Mouse (Mus musculus): ENCODE data around the gene Synpr. TPM values are rescaled to one million over a fixed set of nuclear protein-coding genes. Genes with fewer than 3 reads are reported as not detected.
A peak's percentile ranks its signal among the peaks of the same experiment; 100 is the strongest.

The Synpr gene
- polyA plus RNA-seq, 1 experiment from 2014 or later = 2.0 TPM

DNA sequence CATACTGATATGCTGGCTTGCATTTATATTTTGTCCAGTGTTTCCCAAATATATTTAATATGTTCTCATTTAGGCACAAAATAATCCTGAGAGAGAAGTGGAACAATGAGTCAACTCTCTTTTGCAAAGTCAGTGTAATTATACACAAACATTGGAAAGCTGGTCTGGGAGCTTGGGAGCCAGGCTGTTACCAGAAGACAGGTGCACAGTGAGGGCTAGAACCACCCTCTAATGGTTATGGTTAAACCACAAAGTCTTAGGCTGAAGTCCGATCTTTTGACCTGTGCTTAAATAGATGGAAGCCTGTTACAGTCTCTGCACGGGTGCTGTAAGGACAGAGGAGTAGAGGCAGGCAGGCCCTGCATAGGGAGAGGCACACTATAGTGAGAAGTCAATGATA is 283.4 kb downstream of the Synpr start:
- H3K9ac ChIP-seq = no peak overlapping the region
- H3K27me3 ChIP-seq = no peaks in the 10 kb centered on the region
- no peak overlapping the region for H3K27ac ChIP-seq
- no peak overlapping the region for H3K4me2 ChIP-seq
- no peaks in the 10 kb centered on the region for H3K36me3 ChIP-seq
- 85% methylated on average over 2 of the region's 2 CpGs for WGBS
- no peaks in the 10 kb centered on the region for H3K4me1 ChIP-seq
- no peak for ATAC-seq (replicated peaks; ENCODE audit: low FRiP score)
- no peak overlapping the region for H3K4me3 ChIP-seq (replicated peaks)
- H3K9me3 ChIP-seq (replicated peaks) = no peaks in the 10 kb centered on the region

DNA sequence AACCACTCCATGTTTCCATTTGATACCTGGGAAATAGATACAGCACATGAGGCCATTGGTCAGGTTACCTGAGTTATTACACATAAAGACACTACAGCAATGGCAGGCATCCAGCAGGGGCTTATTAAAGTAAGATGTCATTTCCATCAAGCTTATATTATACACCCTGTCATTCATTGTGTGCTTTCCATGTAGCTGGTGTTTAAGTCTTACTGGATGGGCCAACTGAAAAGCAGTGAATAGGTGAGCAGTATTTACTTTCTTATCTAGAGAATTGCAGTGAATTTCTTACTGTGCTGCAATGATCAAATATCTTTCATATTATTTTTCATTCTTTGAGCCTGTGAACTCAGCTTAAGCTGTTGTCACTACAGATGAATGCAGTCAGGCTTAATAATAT is 287.4 kb downstream of the Synpr start:
- Histone ChIP-seq H3K27me3 (no peaks in the 10 kb centered on the region), H3K27ac (no peak overlapping the region), H3K36me3 (no peaks in the 10 kb centered on the region), H3K4me3 (replicated peaks) (no peak overlapping the region), H3K4me1 (no peaks in the 10 kb centered on the region), H3K9ac (no peak overlapping the region), H3K4me2 (no peak overlapping the region), H3K9me3 (replicated peaks) (no peaks in the 10 kb centered on the region)
- no peak for ATAC-seq (replicated peaks; ENCODE audit: low FRiP score)

DNA sequence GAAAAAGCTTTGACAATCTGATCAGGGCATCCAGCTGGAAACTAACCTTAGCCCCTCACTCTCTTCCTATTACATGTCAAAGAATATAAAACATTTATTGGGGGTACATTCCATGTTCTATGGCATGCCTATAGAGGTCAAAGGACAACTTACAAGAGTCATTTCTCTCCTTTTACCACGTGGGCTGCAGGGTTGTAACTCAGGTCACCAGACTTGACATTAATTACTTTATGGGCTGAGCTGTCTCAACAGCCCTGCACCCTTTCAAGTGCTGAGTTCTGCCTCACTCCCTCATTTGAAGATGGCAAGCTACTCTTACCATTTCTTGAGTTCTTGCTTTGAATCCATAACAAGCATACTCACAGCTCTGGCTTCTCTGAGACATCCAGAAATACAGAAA is 287.9 kb downstream of the Synpr start:
- H3K36me3 ChIP-seq = no peaks in the 10 kb centered on the region
- 0 out of 2 replicates have a peak, but pooled peaks have one; percentile 46 for ATAC-seq (replicated peaks; ENCODE audit: low FRiP score)
- WGBS = 3% methylated on average over 1 of the region's 1 CpGs

DNA sequence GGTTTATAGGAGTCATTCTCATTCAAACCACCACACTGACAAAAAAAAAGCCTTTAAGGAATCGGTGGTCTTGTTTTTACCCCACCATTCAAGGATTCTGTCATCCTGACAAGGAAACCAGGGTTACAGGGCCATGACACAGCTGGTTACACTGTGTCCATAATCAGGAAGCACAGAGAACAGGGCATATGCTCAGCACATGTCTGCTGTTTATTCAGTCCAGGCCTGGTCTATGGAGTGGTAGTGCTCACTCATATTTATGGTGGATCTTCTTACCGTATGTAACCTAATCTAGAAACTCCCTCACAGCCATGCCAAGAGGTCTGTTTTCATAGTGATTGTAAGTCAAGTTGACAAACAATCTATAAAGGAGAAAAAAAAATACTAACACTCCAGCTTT is 293.5 kb downstream of the Synpr start:
- Histone ChIP-seq H3K36me3 (no peaks in the 10 kb centered on the region), H3K9me3 (replicated peaks) (no peaks in the 10 kb centered on the region), H3K9ac (no peak overlapping the region), H3K27me3 (no peaks in the 10 kb centered on the region), H3K4me1 (no peaks in the 10 kb centered on the region), H3K4me2 (no peak overlapping the region), H3K27ac (no peak overlapping the region), H3K4me3 (replicated peaks) (no peak overlapping the region)
- 0 out of 2 replicates have a peak, but pooled peaks have one; percentile 60 for ATAC-seq (replicated peaks; ENCODE audit: low FRiP score)
- 28% methylated on average over 2 of the region's 2 CpGs for whole genome bisulfite sequencing

More for the DNA sequence above, 287.9 kb downstream of the Synpr start:
- H3K4me2 ChIP-seq = no peak overlapping the region
- no peaks in the 10 kb centered on the region for H3K9me3 ChIP-seq (replicated peaks)
- H3K27me3 ChIP-seq = no peaks in the 10 kb centered on the region
- H3K27ac ChIP-seq = no peak overlapping the region
- H3K4me1 ChIP-seq = no peaks in the 10 kb centered on the region
- H3K9ac ChIP-seq = no peak overlapping the region
- no peak overlapping the region for H3K4me3 ChIP-seq (replicated peaks)

DNA sequence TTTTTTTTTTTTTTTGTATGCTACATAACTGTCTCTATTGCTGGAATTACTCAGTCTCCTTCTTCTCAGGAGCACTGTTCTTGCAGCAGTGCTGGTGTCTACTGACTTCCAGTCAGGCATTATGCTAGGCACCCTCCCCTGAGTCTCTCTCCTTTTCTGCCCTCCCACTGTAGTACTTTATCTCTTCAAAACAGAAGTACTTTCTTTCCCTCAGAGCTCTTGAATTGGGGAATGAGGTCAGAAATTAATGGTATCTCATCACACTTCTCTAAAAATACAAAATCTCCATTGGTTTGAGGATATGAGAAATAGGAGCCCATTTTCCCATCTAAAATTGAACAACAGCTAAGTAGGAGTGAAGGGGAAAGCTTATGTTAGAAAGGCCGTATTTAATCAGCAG is 294.2 kb downstream of the Synpr start:
- no peaks in the 10 kb centered on the region for H3K36me3 ChIP-seq
- WGBS = 74% methylated on average over 1 of the region's 1 CpGs
- H3K9me3 ChIP-seq (replicated peaks) = no peaks in the 10 kb centered on the region
- no peak overlapping the region for H3K4me3 ChIP-seq (replicated peaks)
- H3K9ac ChIP-seq = no peak overlapping the region
- no peak overlapping the region for H3K4me2 ChIP-seq
- ATAC-seq (replicated peaks; ENCODE audit: low FRiP score) = no peak
- H3K27me3 ChIP-seq = no peaks in the 10 kb centered on the region
- no peak overlapping the region for H3K27ac ChIP-seq
- H3K4me1 ChIP-seq = no peaks in the 10 kb centered on the region

DNA sequence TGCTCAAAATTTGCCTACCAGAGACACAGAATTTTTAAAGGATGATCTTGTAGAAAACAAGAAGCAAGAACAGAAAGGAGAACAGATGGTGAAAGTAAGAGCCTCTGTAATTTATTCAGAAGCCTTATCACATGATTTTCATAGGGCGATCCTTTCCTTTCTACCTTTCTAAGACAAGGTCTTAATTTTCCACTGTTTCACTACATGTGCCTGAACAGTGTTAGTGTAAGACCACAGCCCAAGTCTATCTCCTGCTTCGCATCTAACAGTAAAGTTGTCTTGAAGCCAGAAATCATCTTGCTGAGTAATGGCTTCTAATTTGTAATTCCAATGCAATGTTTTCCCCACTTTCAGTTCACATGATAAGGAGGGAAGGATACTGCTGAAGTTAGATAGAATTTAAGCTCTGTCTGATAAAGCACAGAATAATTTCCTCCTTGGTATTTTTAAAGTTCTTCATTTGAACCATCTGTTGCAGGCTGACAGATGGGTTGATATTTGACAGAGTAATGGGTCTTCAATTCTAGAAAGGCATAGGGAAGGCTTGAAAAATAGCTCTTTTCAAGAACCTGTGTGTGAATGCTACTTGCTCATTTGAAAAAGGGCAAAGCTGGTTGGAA is 308.9 kb downstream of the Synpr start:
- Histone ChIP-seq H3K4me3 (replicated peaks) (no peak overlapping the region), H3K4me1 (no peaks in the 10 kb centered on the region), H3K27ac (no peak overlapping the region), H3K27me3 (no peaks in the 10 kb centered on the region), H3K4me2 (no peak overlapping the region), H3K9ac (no peak overlapping the region), H3K36me3 (no peaks in the 10 kb centered on the region), H3K9me3 (replicated peaks) (no peaks in the 10 kb centered on the region)
- no peak for ATAC-seq (replicated peaks; ENCODE audit: low FRiP score)
- 73% methylated on average over 2 of the region's 2 CpGs for WGBS

DNA sequence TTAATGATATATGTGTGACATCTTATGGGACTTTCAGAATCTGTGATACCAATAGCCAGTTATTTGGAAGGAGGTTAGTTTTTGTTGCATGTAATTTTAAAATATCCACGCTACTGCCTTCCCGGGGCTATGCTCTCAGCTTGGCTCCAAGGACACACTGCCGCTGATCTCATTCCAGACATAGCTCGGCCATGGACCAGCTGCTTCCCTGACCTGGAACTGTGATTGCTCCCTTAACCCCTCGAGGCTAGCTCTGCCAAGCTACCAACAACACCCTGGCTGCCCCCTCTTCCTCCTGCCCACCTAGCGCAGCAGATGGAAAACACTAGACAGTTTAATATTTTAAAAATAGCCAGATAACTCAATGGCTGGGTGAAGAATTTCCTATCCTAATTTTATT is 311.7 kb downstream of the Synpr start:
- H3K4me2 ChIP-seq = no peak overlapping the region

DNA sequence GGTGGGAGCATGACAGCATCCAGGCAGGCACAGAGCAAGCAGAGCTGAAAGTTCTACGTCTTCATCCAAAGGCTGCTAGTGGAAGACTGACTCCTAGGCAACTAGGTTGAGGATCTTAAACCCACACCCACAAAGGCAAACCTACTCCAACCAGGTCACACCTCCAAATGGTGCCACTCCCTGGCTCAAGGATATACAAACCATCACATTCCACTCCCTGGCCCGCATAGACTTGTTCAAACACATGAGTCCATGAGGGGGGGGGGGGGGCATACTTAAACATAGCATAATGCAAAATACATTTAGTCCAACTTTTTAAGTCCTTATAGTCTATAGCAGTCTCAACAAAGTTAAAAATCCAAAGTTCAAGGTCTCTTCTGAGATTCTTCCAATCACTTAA is 312.6 kb downstream of the Synpr start:
- no peak overlapping the region for H3K4me3 ChIP-seq (replicated peaks)
- 91% methylated on average over 2 of the region's 2 CpGs for WGBS
- no peaks in the 10 kb centered on the region for H3K36me3 ChIP-seq
- H3K9me3 ChIP-seq (replicated peaks) = no peaks in the 10 kb centered on the region
- no peak overlapping the region for H3K9ac ChIP-seq
- no peak overlapping the region for H3K4me2 ChIP-seq
- no peaks in the 10 kb centered on the region for H3K4me1 ChIP-seq
- ATAC-seq (replicated peaks; ENCODE audit: low FRiP score) = no peak
- H3K27me3 ChIP-seq = no peaks in the 10 kb centered on the region
- no peak overlapping the region for H3K27ac ChIP-seq

More for the DNA sequence above, 311.7 kb downstream of the Synpr start:
- ATAC-seq (replicated peaks; ENCODE audit: low FRiP score) = no peak
- no peaks in the 10 kb centered on the region for H3K4me1 ChIP-seq
- H3K9me3 ChIP-seq (replicated peaks) = no peaks in the 10 kb centered on the region
- H3K27ac ChIP-seq = no peak overlapping the region
- no peak overlapping the region for H3K9ac ChIP-seq
- no peak overlapping the region for H3K4me3 ChIP-seq (replicated peaks)
- WGBS = 76% methylated on average over 6 of the region's 6 CpGs
- H3K36me3 ChIP-seq = no peaks in the 10 kb centered on the region
- no peaks in the 10 kb centered on the region for H3K27me3 ChIP-seq

DNA sequence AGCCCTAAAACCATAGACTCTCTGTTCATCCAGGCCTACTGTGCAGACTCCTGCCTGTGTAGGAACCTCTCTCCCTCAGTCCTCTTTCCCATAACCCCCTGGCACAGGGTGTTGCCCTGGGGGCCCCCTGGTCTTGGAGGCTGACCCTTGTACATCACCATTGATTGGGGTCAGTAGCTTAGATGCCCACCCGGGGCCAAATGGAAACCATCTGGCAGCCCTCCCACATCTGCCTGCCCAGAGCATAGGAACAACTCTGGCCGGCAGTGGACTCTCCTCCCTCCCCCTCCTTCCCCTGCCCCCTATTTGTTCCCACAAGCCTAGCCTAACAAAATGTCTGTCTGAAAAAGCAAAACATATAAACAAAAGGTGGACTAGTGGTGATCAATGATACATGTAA is 336.0 kb downstream of the Synpr start:
- H3K27ac ChIP-seq = no peak overlapping the region
- 17% methylated on average over 2 of the region's 2 CpGs for WGBS
- no peaks in the 10 kb centered on the region for H3K4me1 ChIP-seq
- no peaks in the 10 kb centered on the region for H3K9me3 ChIP-seq (replicated peaks)
- H3K4me3 ChIP-seq (replicated peaks) = no peak overlapping the region
- ATAC-seq (replicated peaks; ENCODE audit: low FRiP score) = peak; percentile 46; the same call in 1 of the 2 replicates
- no peak overlapping the region for H3K9ac ChIP-seq
- no peak overlapping the region for H3K4me2 ChIP-seq
- no peaks in the 10 kb centered on the region for H3K27me3 ChIP-seq
- no peaks in the 10 kb centered on the region for H3K36me3 ChIP-seq

DNA sequence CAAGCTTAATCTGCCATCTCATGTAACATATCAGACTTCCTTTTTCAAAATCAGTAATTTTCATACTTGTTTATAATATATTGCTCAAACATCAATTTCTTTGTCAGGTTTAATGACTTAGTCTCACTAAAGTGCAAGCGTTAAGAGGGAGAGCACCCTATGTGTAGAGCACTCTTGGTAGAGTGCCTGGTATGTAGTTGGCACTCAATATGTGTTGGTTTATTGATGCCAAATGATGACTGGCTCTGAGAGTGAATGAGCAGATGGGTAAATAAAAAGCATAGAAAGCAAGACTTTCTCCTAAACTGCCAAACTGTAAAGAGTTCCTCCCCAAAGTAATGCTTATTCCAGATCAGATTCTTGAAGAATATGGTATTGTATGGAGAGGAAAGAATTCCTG is 365.3 kb downstream of the Synpr start:
- no peaks in the 10 kb centered on the region for H3K9me3 ChIP-seq (replicated peaks)
- no peaks in the 10 kb centered on the region for H3K4me1 ChIP-seq
- 91% methylated on average over 1 of the region's 1 CpGs for WGBS
- no peak overlapping the region for H3K4me2 ChIP-seq
- ATAC-seq (replicated peaks; ENCODE audit: low FRiP score) = no peak
- H3K27ac ChIP-seq = no peak overlapping the region
- H3K36me3 ChIP-seq = no peaks in the 10 kb centered on the region
- no peak overlapping the region for H3K4me3 ChIP-seq (replicated peaks)
- no peaks in the 10 kb centered on the region for H3K27me3 ChIP-seq
- no peak overlapping the region for H3K9ac ChIP-seq

DNA sequence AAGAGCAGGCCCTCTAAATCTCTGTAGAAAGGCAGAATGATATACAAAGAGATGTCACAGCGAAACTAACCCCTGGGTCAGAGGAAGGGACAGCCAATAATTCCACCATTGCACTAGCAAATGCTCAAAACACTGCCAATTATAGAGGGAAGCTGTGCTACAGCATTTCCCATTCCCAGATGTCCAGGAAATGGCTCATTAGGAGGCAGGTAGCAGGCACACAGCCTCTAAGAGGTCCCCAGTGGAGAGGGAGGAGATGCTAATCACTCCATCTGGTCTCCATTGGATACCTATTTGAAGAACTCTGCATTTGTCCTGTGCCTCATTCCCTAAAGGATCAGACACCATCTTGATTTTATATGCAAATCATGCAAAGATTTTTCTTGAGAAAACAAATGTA is 366.5 kb downstream of the Synpr start:
- Histone ChIP-seq H3K9ac (no peak overlapping the region), H3K4me3 (replicated peaks) (no peak overlapping the region), H3K4me2 (no peak overlapping the region), H3K36me3 (no peaks in the 10 kb centered on the region), H3K27ac (no peak overlapping the region), H3K27me3 (no peaks in the 10 kb centered on the region), H3K4me1 (no peaks in the 10 kb centered on the region), H3K9me3 (replicated peaks) (no peaks in the 10 kb centered on the region)
- WGBS = 42% methylated on average over 1 of the region's 1 CpGs
- ATAC-seq (replicated peaks; ENCODE audit: low FRiP score) = no peak

DNA sequence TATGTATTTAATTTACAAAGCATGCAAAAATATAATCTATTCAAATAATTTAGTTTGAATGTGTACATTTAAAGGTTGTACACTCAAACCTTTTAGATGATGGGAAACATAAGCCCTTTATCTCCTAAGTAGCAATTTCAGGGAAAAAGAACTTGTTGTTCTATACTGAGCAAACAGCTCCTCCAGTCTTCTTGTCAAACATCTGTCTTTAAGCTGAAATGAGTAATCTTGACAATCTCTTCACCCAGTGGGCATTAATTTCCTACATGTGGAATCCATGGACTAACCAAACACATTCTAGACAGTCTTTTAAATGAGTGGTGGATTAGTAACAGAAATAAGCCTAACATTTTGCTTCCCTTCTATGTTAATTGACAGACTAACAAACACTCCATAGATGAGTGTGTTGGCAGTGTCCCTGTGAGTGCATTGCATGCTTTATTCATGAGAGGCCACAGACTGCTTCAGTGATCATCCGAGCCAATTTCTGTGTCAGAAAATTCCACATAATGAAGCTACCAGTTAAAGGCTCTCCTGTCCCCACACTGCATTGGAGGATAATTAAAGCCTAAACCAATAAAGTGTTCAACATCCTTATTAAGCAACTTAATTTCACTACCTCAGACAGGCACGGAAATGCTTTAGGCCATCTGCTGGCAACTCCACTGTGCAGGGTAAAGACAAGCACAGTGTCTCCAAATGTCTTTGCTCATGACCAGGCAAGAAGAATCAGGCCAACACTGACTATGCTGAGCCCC is 367.1 kb downstream of the Synpr start:
- Histone ChIP-seq H3K27ac (no peak overlapping the region), H3K36me3 (no peaks in the 10 kb centered on the region), H3K9me3 (replicated peaks) (no peaks in the 10 kb centered on the region), H3K9ac (no peak overlapping the region), H3K4me2 (no peak overlapping the region), H3K4me1 (no peaks in the 10 kb centered on the region), H3K27me3 (no peaks in the 10 kb centered on the region), H3K4me3 (replicated peaks) (no peak overlapping the region)
- ATAC-seq (replicated peaks; ENCODE audit: low FRiP score) = no peak
- WGBS = 76% methylated on average over 2 of the region's 2 CpGs
